Mouse (Mus musculus) embryonic facial prominence, embryonic 12.5 days (tissue): ENCODE measurements around the gene Elp5. TPM values are rescaled to one million over a fixed set of nuclear protein-coding genes. Genes with fewer than 3 reads are reported as not detected.

Experiments
- ATAC-seq: fragments of 200-750 bp; cut with Nextera tagmentation; 2 replicates; pipeline ENCODE4 v1.8.0; 2017; ENCODE audit not compliant: insufficient number of reproducible peaks, insufficient read depth, low FRiP score, low TSS enrichment
- H3K27ac ChIP-seq: fragments of 300-500 bp; sonication (generic); 2 replicates; pipeline ENCODE4 v1.5.1; 2016; ENCODE audit warnings: mild to moderate bottlenecking
- H3K27me3 ChIP-seq: fragments of 300-500 bp; sonication (generic); 2 replicates; pipeline ENCODE4 v1.6.1; 2016; ENCODE audit warnings: mild to moderate bottlenecking, moderate library complexity
- H3K36me3 ChIP-seq: fragments of 300-500 bp; sonication (generic); 2 replicates; pipeline ENCODE4 v1.6.1; 2016; ENCODE audit warnings: mild to moderate bottlenecking
- H3K4me1 ChIP-seq: fragments of 300-500 bp; sonication (generic); 2 replicates; pipeline ENCODE4 v1.6.1; 2016
- H3K4me2 ChIP-seq: fragments of 300-500 bp; sonication (generic); replicated peaks from 2 replicates; pipeline ENCODE4 v1.6.1; 2016; ENCODE audit warnings: mild to moderate bottlenecking, moderate library complexity
- H3K4me3 ChIP-seq: fragments of 300-500 bp; sonication (generic); 2 replicates; pipeline ENCODE4 v1.5.1; 2016; ENCODE audit warnings: mild to moderate bottlenecking
- H3K9ac ChIP-seq: fragments of 300-500 bp; sonication (generic); 2 replicates; pipeline ENCODE4 v1.6.1; 2016; ENCODE audit warnings: mild to moderate bottlenecking, moderate library complexity
- H3K9me3 ChIP-seq: fragments of 300-500 bp; sonication (generic); 2 replicates; pipeline ENCODE4 v1.6.1; 2016; ENCODE audit warnings: mild to moderate bottlenecking, moderate library complexity
- WGBS: fragments of 180-500 bp; shearing (Covaris S2); methylation state at CpG from one replicate; pipeline ENCODE4 v1.1.7; 2016; 5-methylcytosine and 5-hydroxymethylcytosine counted together
- polyA plus RNA-seq: library from polyadenylated mRNA; unstranded; fragments of >200 nt; fragmentation: Nextera tagmentation; extraction: Ambion mirVana; gene quantifications from 2 replicates; pipeline ENCODE4 v1.2.1, GENCODE M21; 2016

Gene Elp5
- polyA plus RNA-seq, 1 experiment from 2014 or later, result 123 TPM

DNA sequence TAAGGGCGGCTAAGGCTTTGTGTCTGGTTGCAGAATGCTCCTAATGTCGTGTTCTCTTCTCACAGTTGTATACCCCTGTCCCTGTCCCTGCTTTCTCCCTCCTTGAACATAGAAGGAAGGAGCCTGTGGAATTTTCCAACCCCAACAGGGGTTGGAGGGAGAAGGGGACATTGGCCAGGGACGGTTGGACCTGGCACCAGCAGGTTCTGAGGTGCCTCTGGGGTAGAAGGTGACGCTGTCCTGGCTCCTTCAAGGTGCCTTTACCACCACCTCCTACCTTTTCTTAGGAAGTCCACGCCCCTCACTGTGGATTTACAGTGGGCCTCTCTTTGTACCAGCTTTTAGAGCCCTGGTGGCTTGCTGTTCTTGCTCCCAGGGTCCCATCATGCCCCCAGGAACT lies 44.5 kb downstream of the Elp5 start:
- 0 out of 2 replicates have a peak overlapping the region, but pooled peaks have one; percentile 30 for H3K9ac ChIP-seq

DNA sequence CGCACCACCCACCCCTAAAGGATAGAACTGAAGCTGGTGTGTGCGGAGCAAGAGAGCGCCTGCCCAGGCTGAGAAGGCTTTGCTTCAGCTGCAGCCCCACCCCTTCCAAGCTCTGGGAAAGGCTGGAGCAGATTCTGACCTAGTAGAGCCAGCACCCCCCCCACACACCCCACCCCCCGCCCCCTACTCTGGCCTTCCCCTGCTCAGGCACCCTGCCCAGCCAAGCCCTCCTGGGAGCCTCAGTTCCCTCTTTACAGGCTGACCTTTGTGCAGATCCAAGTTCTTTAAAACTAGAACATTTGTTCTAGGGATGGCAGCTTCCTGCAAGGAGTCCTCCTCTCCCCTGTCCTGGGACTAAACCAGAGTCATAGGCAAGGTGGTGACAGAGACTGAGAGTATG lies 44.9 kb downstream of the Elp5 start:
- no peak for ATAC-seq
- no peak overlapping the region for H3K9ac ChIP-seq
- H3K27ac ChIP-seq, result no peak overlapping the region
- peaks cover 19% of the 10 kb centered on the region; the same call in 1 of the 2 replicates for H3K27me3 ChIP-seq
- H3K4me1 ChIP-seq, result peaks cover 31% of the 10 kb centered on the region
- 44% methylated on average over 3 of the region's 4 CpGs for WGBS
- no peaks in the 10 kb centered on the region for H3K9me3 ChIP-seq
- peak overlapping the region; percentile 100; the same call in 1 of the 2 replicates for H3K4me2 ChIP-seq
- 0 out of 2 replicates have a peak, but pooled peaks cover under 1% of the 10 kb centered on the region for H3K36me3 ChIP-seq
- 0 out of 2 replicates have a peak overlapping the region, but pooled peaks have one; percentile 61 for H3K4me3 ChIP-seq

More for the DNA sequence above, 44.5 kb downstream of the Elp5 start:
- no peaks in the 10 kb centered on the region for H3K9me3 ChIP-seq
- no peak overlapping the region for H3K27ac ChIP-seq
- 65% methylated on average over 5 of the region's 5 CpGs for WGBS
- no peak for ATAC-seq
- H3K36me3 ChIP-seq, result peaks cover 5% of the 10 kb centered on the region
- H3K4me1 ChIP-seq, result peaks cover 31% of the 10 kb centered on the region
- H3K4me2 ChIP-seq, result no peak overlapping the region
- no peak overlapping the region for H3K4me3 ChIP-seq
- H3K27me3 ChIP-seq, result peaks cover 19% of the 10 kb centered on the region; the same call in 1 of the 2 replicates

DNA sequence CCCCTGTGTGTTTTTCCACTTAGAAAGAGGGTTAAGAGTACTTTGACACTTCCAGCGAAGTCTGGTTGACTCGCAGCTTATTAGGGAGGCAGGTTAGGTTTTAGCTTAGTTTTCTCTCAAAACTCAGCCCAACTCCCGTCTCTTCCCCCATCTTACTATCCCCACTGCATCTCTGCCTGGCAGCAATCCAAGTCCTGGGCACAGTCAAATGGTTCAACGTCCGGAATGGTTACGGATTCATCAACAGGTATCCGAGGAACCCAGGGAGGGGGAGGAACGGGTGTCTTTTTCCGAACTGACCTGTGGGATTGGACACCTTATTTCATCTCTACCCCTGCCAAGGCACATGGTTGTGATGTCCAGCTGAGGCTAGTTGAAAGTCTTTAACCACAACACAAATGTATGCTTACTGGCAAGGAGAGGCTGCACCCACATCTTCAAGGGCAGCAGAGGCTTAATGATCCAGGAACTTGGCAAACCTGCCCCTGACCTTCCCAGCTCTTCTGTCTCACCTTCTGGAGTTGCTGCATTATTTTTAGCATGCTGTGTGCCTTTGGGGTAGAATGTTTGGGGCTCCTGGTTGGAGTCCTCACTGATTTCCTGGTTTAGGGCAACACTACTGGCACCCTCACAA lies 45.5 kb downstream of the Elp5 start:
- Histone ChIP-seq H3K9ac (peak overlapping the region; percentile 74; the same call in 1 of the 2 replicates), H3K27me3 (peaks cover 19% of the 10 kb centered on the region; the same call in 1 of the 2 replicates), H3K9me3 (no peaks in the 10 kb centered on the region)

DNA sequence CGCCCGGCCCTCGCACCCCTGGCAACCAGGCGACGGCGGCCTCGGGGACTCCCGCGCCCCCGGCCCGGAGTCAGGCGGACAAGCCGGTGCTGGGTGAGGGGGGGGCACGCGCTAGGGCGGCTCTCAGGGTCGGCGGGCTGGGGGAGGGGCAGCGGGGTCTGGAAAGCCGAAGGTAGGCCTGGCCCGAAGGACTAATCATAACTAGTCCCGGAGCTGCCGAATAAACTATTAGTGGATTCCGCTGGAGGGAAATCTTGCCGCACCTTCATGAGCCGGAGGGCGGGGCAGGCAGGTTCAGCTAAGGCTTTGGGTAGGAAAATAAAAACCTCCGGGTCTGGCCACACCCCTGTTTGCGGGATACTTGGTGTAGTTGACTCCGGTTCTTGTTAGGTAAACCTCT lies 46.2 kb downstream of the Elp5 start:
- ATAC-seq, result no peak
- no peaks in the 10 kb centered on the region for H3K9me3 ChIP-seq
- WGBS, result 3% methylated on average over 30 of the region's 30 CpGs
- no peaks in the 10 kb centered on the region for H3K36me3 ChIP-seq
- peaks cover 19% of the 10 kb centered on the region; the same call in 1 of the 2 replicates for H3K27me3 ChIP-seq
- peaks cover 31% of the 10 kb centered on the region for H3K4me1 ChIP-seq
- H3K4me3 ChIP-seq, result peak overlapping the region; percentile 61
- peak overlapping the region; percentile 100 for H3K4me2 ChIP-seq
- H3K9ac ChIP-seq, result peak overlapping the region; percentile 74
- no peak overlapping the region for H3K27ac ChIP-seq

More for the DNA sequence above, 45.5 kb downstream of the Elp5 start:
- peak overlapping the region; percentile 61 for H3K4me3 ChIP-seq
- H3K36me3 ChIP-seq, result no peaks in the 10 kb centered on the region
- peak overlapping the region; percentile 100 for H3K4me2 ChIP-seq
- ATAC-seq, result no peak
- WGBS, result 41% methylated on average over 9 of the region's 9 CpGs
- no peak overlapping the region for H3K27ac ChIP-seq
- H3K4me1 ChIP-seq, result peaks cover 31% of the 10 kb centered on the region

DNA sequence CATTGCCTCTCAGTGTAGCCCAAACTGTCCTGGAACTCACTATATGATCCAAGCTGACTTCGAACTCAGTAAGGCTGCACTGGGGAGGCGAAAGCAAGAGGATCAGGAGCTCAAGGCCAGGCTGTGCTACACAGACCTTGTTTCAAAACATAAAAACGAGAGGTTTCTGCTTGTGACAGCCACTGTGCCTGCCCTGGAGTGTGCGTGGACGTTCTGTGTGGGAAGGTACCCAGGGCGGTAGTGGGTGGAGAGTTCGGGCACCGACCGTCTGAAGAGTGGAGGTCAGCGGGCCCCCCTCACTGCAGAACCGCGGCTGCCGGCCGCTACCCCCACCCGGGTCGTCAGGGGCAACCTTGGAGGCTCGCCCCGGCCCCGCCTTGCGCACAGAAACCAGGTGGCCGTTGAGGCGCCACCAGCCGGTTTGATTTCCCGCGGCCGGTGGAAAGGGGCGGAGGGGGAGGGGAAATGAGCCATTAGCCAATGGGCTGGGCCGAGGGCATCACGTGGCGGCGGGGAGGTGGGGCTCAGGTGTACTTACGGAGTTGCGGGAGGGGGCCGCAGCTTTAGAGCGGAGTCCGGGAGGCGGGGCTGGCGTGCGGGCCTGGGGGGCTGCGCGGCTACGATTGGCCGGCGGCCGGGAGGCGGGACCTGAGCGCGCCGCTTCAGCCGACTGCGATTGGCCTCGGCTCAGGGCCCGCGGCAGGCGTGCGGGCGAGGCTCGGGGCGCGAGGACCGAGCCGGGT lies 47.0 kb downstream of the Elp5 start, which contains the start of gene Ybx2:
Gene Ybx2, plus strand, starts transcription at position 660 of the 743 bp plus-strand sequence.
- H3K27ac ChIP-seq, result 0 out of 2 replicates have a peak within 1 kb of the TSS, but pooled peaks have one; percentile 36
- peak; percentile 89 for ATAC-seq
- peaks cover 31% of the 10 kb centered on the region for H3K4me1 ChIP-seq

DNA sequence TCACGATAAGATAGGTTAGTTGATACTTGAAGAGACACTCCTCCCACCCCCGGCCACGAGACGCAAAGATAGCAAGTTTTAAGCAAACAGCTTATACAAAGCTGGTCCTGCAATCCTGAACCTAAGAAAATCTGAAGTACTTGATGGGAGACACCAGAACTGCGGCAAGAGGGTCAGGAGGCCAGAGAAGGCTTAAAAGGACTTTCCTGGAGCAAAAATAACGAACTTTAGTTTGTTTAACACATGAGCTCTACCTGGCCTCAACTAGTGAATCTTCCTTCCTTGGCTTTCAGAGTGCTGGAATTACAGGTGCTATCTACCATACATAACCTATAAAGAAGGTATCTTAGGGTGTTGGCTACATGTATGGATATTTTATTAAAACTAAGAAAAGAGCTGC lies 47.6 kb downstream of the Elp5 start:
- Histone ChIP-seq H3K9me3 (no peaks in the 10 kb centered on the region), H3K27me3 (peaks cover 19% of the 10 kb centered on the region; the same call in 1 of the 2 replicates), H3K4me3 (peak overlapping the region; percentile 22; the same call in 1 of the 2 replicates), H3K4me1 (peaks cover 31% of the 10 kb centered on the region), H3K9ac (no peak overlapping the region), H3K36me3 (no peaks in the 10 kb centered on the region), H3K4me2 (peak overlapping the region; percentile 50), H3K27ac (no peak overlapping the region)
- ATAC-seq, result no peak
- WGBS, result 21% methylated on average over 6 of the region's 6 CpGs

More for the DNA sequence above, 47.0 kb downstream of the Elp5 start, which contains the start of gene Ybx2:
- no peaks in the 10 kb centered on the region for H3K9me3 ChIP-seq
- H3K4me3 ChIP-seq, result peak within 1 kb of the TSS; percentile 61
- 2% methylated on average over 54 of the region's 62 CpGs for WGBS
- no peaks in the 10 kb centered on the region for H3K36me3 ChIP-seq
- peak within 1 kb of the TSS; percentile 74 for H3K9ac ChIP-seq
- peak within 1 kb of the TSS; percentile 100 for H3K4me2 ChIP-seq
- peaks cover 19% of the 10 kb centered on the region; the same call in 1 of the 2 replicates for H3K27me3 ChIP-seq

DNA sequence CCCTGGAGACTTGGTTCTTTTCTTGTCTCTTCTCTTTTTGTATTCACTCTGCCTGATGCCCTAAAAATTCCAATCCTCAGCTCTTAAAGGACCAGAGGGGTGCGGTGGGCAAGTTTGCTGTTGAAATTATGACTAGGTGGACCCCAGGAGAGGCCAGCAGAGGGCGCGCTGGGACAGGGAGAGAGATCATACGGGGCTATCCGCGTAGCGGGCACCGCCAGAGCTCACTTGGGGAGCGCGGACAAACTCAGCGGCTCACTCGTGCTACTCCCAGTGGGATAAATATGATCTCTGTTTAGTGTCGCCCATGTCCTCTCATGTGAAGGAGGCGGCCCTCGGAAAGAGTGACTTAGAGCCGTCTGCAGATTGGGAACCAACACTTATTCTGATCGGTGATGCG lies 48.1 kb downstream of the Elp5 start:
- no peak for ATAC-seq
- H3K9ac ChIP-seq, result peak overlapping the region; percentile 29; the same call in 1 of the 2 replicates
- H3K27ac ChIP-seq, result no peak overlapping the region
- WGBS, result under 1% methylated on average over 18 of the region's 18 CpGs
- H3K4me1 ChIP-seq, result peaks cover 31% of the 10 kb centered on the region
- peak overlapping the region; percentile 50 for H3K4me2 ChIP-seq
- no peaks in the 10 kb centered on the region for H3K9me3 ChIP-seq
- H3K36me3 ChIP-seq, result no peaks in the 10 kb centered on the region
- H3K4me3 ChIP-seq, result peak overlapping the region; percentile 22; the same call in 1 of the 2 replicates
- H3K27me3 ChIP-seq, result peaks cover 19% of the 10 kb centered on the region; the same call in 1 of the 2 replicates

DNA sequence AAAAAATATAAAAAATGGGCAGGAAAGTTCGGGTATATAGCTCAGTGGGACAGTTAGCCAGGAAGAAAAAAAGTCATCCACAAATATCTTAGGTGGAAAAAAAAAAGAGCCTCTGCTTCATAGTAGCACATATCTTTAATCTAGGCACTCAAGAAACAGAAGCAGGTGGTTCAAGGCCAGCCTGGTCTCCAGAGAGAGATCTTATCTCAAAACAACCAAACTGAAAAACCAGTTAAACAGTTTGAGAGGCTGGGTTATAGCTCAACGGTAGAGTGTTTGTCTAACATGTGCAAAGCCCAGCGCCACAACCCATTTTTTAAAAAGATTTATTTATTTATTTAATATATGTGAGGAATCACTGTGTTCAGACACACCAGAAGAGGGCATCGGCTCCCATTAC lies 49.3 kb downstream of the Elp5 start:
- H3K27ac ChIP-seq, result no peak overlapping the region
- peaks cover 22% of the 10 kb centered on the region for H3K4me1 ChIP-seq
- H3K4me3 ChIP-seq, result no peak overlapping the region
- no peak for ATAC-seq
- peaks cover 17% of the 10 kb centered on the region; the same call in 1 of the 2 replicates for H3K27me3 ChIP-seq
- H3K36me3 ChIP-seq, result no peaks in the 10 kb centered on the region
- H3K9ac ChIP-seq, result no peak overlapping the region
- 69% methylated on average over 4 of the region's 4 CpGs for WGBS
- no peak overlapping the region for H3K4me2 ChIP-seq
- H3K9me3 ChIP-seq, result no peaks in the 10 kb centered on the region

DNA sequence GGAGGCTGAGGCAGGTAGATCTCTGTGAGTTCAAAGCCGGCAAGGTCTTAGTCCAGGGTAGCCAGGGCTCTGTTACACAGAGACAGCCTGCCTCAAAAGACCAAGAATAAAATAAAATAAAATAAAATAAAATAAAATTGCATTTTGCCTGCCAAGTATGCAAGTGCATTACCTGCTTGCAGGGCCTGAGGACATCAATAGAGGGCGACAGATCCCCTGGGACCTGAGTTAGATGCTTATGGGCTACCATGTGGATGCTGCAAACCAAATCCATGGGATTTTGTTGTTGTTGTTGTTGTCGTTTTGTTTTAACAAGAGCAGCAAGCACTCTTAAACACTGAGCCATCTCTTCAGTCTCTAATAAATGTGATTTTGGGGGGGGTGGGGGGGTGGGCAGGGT lies 50.1 kb downstream of the Elp5 start:
- Histone ChIP-seq H3K4me3 (no peak overlapping the region), H3K4me2 (no peak overlapping the region), H3K27me3 (peaks cover 10% of the 10 kb centered on the region; the same call in 1 of the 2 replicates), H3K9ac (no peak overlapping the region), H3K9me3 (no peaks in the 10 kb centered on the region), H3K4me1 (peaks cover 13% of the 10 kb centered on the region), H3K27ac (no peak overlapping the region), H3K36me3 (no peaks in the 10 kb centered on the region)
- WGBS, result 42% methylated on average over 3 of the region's 3 CpGs
- no peak for ATAC-seq

DNA sequence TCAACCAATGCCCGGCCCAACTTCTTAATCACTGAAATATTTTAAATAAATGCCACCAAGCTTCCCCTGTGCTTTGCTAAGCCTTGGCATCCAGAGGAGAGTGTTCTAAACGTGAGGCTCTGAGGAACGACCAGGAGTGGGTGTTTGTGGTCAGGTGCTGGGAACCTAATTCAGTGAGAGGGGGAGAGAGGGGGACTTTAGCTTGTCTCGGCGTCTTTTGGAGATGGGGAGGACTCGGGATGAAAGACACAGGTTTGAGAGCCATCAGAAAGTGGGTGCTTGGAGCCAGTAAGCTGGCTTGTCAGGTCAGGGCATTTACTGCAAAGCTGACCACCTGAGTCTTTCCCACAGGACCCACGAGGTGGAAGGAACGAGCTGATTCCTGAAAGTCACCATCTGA lies 50.5 kb downstream of the Elp5 start:
- H3K4me2 ChIP-seq, result no peak overlapping the region
- 0 out of 2 replicates have a peak, but pooled peaks cover 5% of the 10 kb centered on the region for H3K27me3 ChIP-seq
- peaks cover 9% of the 10 kb centered on the region; the same call in 1 of the 2 replicates for H3K4me1 ChIP-seq
- ATAC-seq, result no peak
- no peak overlapping the region for H3K4me3 ChIP-seq
- no peaks in the 10 kb centered on the region for H3K36me3 ChIP-seq
- no peak overlapping the region for H3K9ac ChIP-seq
- no peak overlapping the region for H3K27ac ChIP-seq
- WGBS, result 73% methylated on average over 8 of the region's 8 CpGs
- no peaks in the 10 kb centered on the region for H3K9me3 ChIP-seq

DNA sequence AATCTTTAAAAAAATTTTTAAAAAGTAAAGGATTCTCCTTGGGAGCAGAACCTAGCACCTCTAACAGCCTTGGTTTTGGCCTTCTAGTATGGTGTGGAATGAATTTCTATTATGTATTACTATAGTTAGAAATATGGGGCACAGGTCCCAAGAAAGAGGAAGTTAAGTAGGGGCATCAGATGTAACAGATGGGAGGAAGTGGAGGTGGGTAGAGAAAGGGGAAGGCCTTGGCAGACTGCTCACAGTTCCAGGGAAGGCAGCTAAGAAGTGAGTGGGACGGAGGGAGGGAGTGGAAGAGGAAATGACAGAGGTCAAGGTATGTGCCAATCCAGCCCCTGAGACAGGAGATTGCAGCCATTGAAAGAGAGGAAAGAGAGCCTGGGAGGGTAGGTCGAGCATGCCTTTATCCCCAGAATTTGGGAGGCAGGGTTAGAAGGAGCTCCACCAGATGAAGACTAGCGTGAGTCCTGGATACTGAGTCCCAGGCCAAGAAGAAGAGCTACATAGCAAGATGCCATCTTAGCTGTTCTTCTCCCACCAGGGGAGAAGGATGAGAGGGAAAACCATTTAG lies 51.3 kb downstream of the Elp5 start:
- no peak overlapping the region for H3K9ac ChIP-seq
- H3K36me3 ChIP-seq, result no peaks in the 10 kb centered on the region
- no peak overlapping the region for H3K4me2 ChIP-seq
- H3K4me1 ChIP-seq, result peaks cover 2% of the 10 kb centered on the region; the same call in 1 of the 2 replicates
- no peak overlapping the region for H3K4me3 ChIP-seq
- no peaks in the 10 kb centered on the region for H3K9me3 ChIP-seq
- 73% methylated on average over 3 of the region's 3 CpGs for WGBS
- no peak overlapping the region for H3K27ac ChIP-seq
- no peak for ATAC-seq
- no peaks in the 10 kb centered on the region for H3K27me3 ChIP-seq
